Mouse (Mus musculus) CH12F3 (cell line): ENCODE measurements around the gene Asb17.

Experiments used
- in situ Hi-C: fragments of 300-500 bp; cut with MboI; formaldehyde crosslinking; loops from 2 replicates; pipeline ENCODE4 v1.14.3; 2020; ENCODE audit warnings: low sequenced_read_pairs

The Asb17 gene

DNA sequence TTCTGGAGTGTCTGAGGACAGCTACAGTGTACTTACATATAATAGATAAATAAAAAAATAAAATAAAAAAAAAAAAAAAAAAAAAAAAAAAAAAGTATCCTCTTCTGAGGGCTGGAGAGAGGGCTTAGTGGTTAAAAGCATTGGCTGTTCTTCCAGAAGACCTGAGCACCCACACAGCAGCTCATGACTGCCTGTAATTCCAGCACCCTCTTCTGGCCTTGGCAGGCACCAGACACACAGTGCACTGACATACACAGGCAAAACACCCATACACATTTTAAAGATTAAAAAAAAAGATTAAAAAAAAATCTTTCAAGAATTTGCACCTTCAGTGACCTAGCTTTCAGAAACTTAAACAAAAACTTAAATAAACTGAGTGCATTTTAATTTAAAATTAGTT lies 42.3 kb downstream of the Asb17 start:
- in situ Hi-C loops = no loop called here

- in situ Hi-C loops = no loop called here
Observed at GRCm38 (mm10) chr3:153888141-153888540, 44.1 kb downstream of the Asb17 start.

GRCm38 (mm10) chr3:153889188-153889781 lies 45.3 kb downstream of the Asb17 start:
- in situ Hi-C loops = no loop called here

DNA sequence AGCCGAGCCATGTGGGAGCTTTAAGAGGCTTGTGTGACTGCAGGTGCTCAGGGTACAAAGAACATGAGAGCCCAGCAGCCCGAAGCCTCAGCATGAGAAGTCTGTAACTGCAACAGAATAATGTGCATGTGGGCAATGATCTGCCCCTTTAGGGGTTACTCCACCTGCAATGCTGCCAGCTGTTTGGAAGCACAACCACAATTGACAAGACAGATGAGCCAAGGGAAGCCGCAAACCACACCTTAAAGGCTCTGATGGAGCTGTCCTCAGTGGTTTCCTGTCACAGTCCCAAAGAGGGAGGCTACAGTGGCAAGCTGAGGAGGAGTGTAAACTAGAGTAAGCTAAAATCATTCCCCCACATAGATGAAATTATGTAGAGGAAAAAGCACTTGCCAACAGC lies 51.4 kb downstream of the Asb17 start:
- in situ Hi-C loops = no loop called here

DNA sequence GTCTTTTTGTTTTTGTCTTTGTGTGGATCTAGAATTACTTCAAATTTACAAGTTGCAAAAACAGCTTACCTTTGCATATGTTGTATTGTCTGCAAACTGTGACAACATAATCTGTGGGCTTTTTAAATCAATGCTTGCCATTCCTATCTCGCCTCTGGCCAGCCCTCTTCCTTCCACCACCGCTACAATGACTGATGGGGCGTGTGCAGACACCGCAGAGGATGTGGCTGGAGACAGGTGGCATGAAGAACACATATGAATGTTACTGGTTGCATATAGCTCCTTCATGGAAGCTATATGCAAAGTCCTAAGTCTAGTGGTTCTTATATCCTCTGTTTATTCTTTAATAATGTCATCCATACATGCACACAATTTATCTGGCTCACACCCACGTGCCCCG lies 53.2 kb downstream of the Asb17 start:
- in situ Hi-C loops = no loop called here

DNA sequence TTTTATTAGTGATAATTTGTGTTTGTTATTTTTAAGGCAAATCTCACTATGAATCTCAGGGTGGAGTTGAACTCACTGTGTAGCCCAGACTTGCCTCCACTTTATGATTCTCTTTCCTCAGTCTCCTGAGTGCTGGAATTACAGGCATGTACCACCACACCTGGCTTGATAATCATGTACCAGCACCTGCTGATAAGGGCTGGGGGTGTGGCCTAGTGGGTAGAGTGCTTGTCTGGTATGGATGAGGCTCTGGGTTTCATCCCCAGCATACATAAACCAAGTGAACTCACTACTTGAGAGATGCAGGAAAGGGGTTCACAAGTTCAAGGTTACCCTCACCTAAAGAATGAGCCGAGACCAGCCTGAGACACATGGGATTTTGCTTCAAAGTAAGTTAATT lies 57.9 kb downstream of the Asb17 start:
- in situ Hi-C loops = loop anchor here (25.0 kb wide), 1 partner anchor 1440 kb away; no protein-coding TSS in a partner anchor

- in situ Hi-C loops = loop anchor here (25.0 kb wide), 1 partner anchor 1440 kb away; no protein-coding TSS in a partner anchor
Observed at GRCm38 (mm10) chr3:153902595-153902994, 58.6 kb downstream of the Asb17 start.

GRCm38 (mm10) chr3:153904586-153904985 lies 60.6 kb downstream of the Asb17 start:
- in situ Hi-C loops = loop anchor here (25.0 kb wide), 1 partner anchor 1442 kb away; no protein-coding TSS in a partner anchor
